In the genomic region with DNA sequence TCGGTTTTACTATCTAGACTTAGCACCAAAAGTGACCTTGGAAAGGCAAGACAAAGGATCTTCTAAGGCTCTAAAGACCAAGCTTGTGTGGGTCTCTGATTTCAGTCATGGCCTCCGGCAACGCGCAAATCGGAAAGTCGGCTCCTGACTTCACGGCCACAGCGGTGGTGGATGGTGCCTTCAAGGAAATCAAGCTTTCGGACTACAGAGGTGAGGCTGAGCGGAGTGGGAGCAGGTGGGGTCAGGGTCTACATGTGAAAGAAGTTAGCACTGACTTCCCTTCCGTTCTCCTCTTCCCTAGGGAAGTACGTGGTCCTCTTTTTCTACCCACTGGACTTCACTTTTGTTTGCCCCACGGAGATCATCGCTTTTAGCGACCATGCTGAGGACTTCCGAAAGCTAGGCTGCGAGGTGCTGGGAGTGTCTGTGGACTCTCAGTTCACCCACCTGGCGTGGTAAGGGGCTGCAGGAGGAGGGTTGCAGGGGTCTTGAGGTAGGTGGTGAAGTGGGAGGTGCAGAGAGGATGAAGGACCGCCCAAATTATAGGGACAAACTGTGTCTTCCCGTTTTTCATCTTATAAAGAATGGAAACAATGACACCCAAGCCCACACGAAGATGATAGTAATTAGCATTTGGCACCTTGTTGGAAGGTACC, we compare ENCODE assay signal across 8 mouse cellular contexts. TPM values are rescaled to one million over a fixed set of nuclear protein-coding genes. Genes with fewer than 3 reads are reported as not detected.
DNase-seq lines count a peak whose midpoint lies in the region; ATAC-seq and TF ChIP-seq lines count a peak whose summit lies in the region.

No protein-coding gene starts in this region.

- H3K4me3 ChIP-seq in lung, adult 2 months (replicated peaks; ENCODE audit: extremely low read depth, low read depth, low read length) = peak overlapping the region; percentile 90
- H3K4me3 ChIP-seq in cortical plate, adult 2 months (ENCODE audit: insufficient read depth, low read length) = peak overlapping the region; percentile 72
- H3K4me3 ChIP-seq in hindbrain, embryonic 13.5 days = peak overlapping the region; percentile 74
- peak overlapping the region; percentile 71 for H3K4me3 ChIP-seq in midbrain, embryonic 11.5 days (ENCODE audit: low read depth, low read length)

- peaks cover 41% of the 10 kb centered on the region for H3K36me3 ChIP-seq in hindbrain, embryonic 13.5 days
- 0 out of 2 replicates have a peak, but pooled peaks cover 3% of the 10 kb centered on the region for H3K36me3 ChIP-seq in midbrain, embryonic 11.5 days (ENCODE audit: control insufficient read depth, insufficient read depth, low read length)

- no peak for ATAC-seq in hindbrain, embryonic 13.5 days (ENCODE audit: low FRiP score)
- ATAC-seq in midbrain, embryonic 11.5 days (ENCODE audit: low FRiP score) = no peak

- no peak for TF ChIP-seq POLR2A in lung, adult 2 months (IDR thresholded peaks at IDR 0.05; ENCODE audit: borderline replicate concordance, extremely low read depth, low read depth, low read length)
- no peak for TF ChIP-seq POLR2A in cortical plate, adult 2 months (IDR thresholded peaks at IDR 0.05; ENCODE audit: extremely low read depth, insufficient read depth, low read length)

- H3K9ac ChIP-seq in hindbrain, embryonic 13.5 days = peak overlapping the region; percentile 90
- peak overlapping the region; percentile 99 for H3K9ac ChIP-seq in midbrain, embryonic 11.5 days (ENCODE audit: low read length)

- DNase-seq in lung, adult 2 months = no peak
- DNase-seq in lung, postnatal 10 days = no peak
- no peak for DNase-seq in midbrain, embryonic 11.5 days (ENCODE audit: low spot score, missing footprints)
- no peak for DNase-seq in right cerebral cortex, postnatal 10 days (ENCODE audit: low spot score in 2 of 2)
- no peak for DNase-seq in gastrocnemius, adult 18-20 months (ENCODE audit: low spot score)
- DNase-seq in c-Kit-positive CD71-positive TER-119-positive erythroid progenitor cells, embryonic 14.5 days (ENCODE audit: low spot score) = no peak

- no peaks in the 10 kb centered on the region for H3K9me3 ChIP-seq in hindbrain, embryonic 13.5 days
- no peaks in the 10 kb centered on the region for H3K9me3 ChIP-seq in midbrain, embryonic 11.5 days (ENCODE audit: control insufficient read depth, low read length)

- H3K27me3 ChIP-seq in hindbrain, embryonic 13.5 days = no peaks in the 10 kb centered on the region
- H3K27me3 ChIP-seq in midbrain, embryonic 11.5 days (ENCODE audit: control insufficient read depth, insufficient read depth, low read length) = no peaks in the 10 kb centered on the region

- H3K4me1 ChIP-seq in lung, adult 2 months (ENCODE audit: control insufficient read depth, insufficient read depth, low read length) = peaks cover 8% of the 10 kb centered on the region
- H3K4me1 ChIP-seq in cortical plate, adult 2 months (ENCODE audit: control insufficient read depth, insufficient read depth, low read length) = peaks cover 6% of the 10 kb centered on the region; the same call in 1 of the 2 replicates
- peaks cover 57% of the 10 kb centered on the region for H3K4me1 ChIP-seq in hindbrain, embryonic 13.5 days (replicated peaks)
- peaks cover 20% of the 10 kb centered on the region for H3K4me1 ChIP-seq in midbrain, embryonic 11.5 days (ENCODE audit: control insufficient read depth, insufficient read depth, low read length)

- no peak for TF ChIP-seq CTCF in lung, adult 2 months (IDR thresholded peaks at IDR 0.05; ENCODE audit: insufficient read depth, low read length)
- no peak for TF ChIP-seq CTCF in cortical plate, adult 2 months (IDR thresholded peaks at IDR 0.05; ENCODE audit: extremely low read depth, insufficient read depth, low read length)

- peak overlapping the region; percentile 98 for H3K4me2 ChIP-seq in hindbrain, embryonic 13.5 days
- H3K4me2 ChIP-seq in midbrain, embryonic 11.5 days = peak overlapping the region; percentile 85

- 6% methylated on average over 21 of the region's 21 CpGs for WGBS in lung, adult 2 months
- WGBS in hindbrain, embryonic 13.5 days = 8% methylated on average over 21 of the region's 21 CpGs
- WGBS in midbrain, embryonic 11.5 days = 11% methylated on average over 21 of the region's 21 CpGs

- peak overlapping the region; percentile 9; the same call in 1 of the 2 replicates for H3K27ac ChIP-seq in cortical plate, adult 2 months (ENCODE audit: insufficient read depth, low read length)
- peak overlapping the region; percentile 91 for H3K27ac ChIP-seq in hindbrain, embryonic 13.5 days
- peak overlapping the region; percentile 57 for H3K27ac ChIP-seq in midbrain, embryonic 11.5 days (ENCODE audit: low read depth, low read length)

RNA-seq across cellular contexts. Expression of a gene that starts 0.7 kb away (rescaled TPM):
- 27.4 and 30.4 TPM in 2 replicates for polyA plus RNA-seq in lung, adult 2 months (2012; rRNA removed)
- polyA plus RNA-seq in cortical plate, adult 2 months (2012; rRNA removed) = 37.3 and 37.7 TPM in 2 replicates
- polyA plus RNA-seq in hindbrain, embryonic 13.5 days (2015; fragmentation: Nextera tagmentation; extraction: Ambion mirVana) = 61.4 and 62.1 TPM in 2 replicates
- polyA plus RNA-seq in midbrain, embryonic 11.5 days (2014; fragmentation: Nextera tagmentation; extraction: Ambion mirVana) = 113 and 121 TPM in 2 replicates
- 10 to 100 TPM; 21.1 to 21.7 TPM for total RNA-seq in gastrocnemius, adult 18-20 months (2021)

RNA-seq across cellular contexts. Expression of a gene that starts 0.9 kb away (rescaled TPM):
- 93.2 and 117 TPM in 2 replicates for polyA plus RNA-seq in lung, adult 2 months (2012; rRNA removed)
- 287 TPM in 2 replicates for polyA plus RNA-seq in cortical plate, adult 2 months (2012; rRNA removed)
- polyA plus RNA-seq in hindbrain, embryonic 13.5 days (2015; fragmentation: Nextera tagmentation; extraction: Ambion mirVana) = 1,362 and 1,388 TPM in 2 replicates
- polyA plus RNA-seq in midbrain, embryonic 11.5 days (2014; fragmentation: Nextera tagmentation; extraction: Ambion mirVana) = 1,298 and 1,349 TPM in 2 replicates
- 100 to 1,000 TPM; 193 to 200 TPM for total RNA-seq in gastrocnemius, adult 18-20 months (2021)

RNA-seq across cellular contexts. Expression of a gene that starts 1.0 kb away (rescaled TPM):
- polyA plus RNA-seq in lung, adult 2 months (2012; rRNA removed) = not detected in 2 replicates
- polyA plus RNA-seq in cortical plate, adult 2 months (2012; rRNA removed) = not detected in 2 replicates
- not detected in 2 replicates for polyA plus RNA-seq in hindbrain, embryonic 13.5 days (2015; fragmentation: Nextera tagmentation; extraction: Ambion mirVana)
- polyA plus RNA-seq in midbrain, embryonic 11.5 days (2014; fragmentation: Nextera tagmentation; extraction: Ambion mirVana) = not detected in 2 replicates
- not detected for total RNA-seq in gastrocnemius, adult 18-20 months (2021)

RNA-seq across cellular contexts. Expression of a gene that starts 8.3 kb away (rescaled TPM):
- polyA plus RNA-seq in lung, adult 2 months (2012; rRNA removed) = 80.8 and 125 TPM in 2 replicates
- 57.5 and 81.7 TPM in 2 replicates for polyA plus RNA-seq in cortical plate, adult 2 months (2012; rRNA removed)
- 5.2 and 5.9 TPM in 2 replicates for polyA plus RNA-seq in hindbrain, embryonic 13.5 days (2015; fragmentation: Nextera tagmentation; extraction: Ambion mirVana)
- 3.4 and 4.5 TPM in 2 replicates for polyA plus RNA-seq in midbrain, embryonic 11.5 days (2014; fragmentation: Nextera tagmentation; extraction: Ambion mirVana)
- 10 to 100 TPM in 1 of 2 experiments, 1 to 10 TPM in 1; 9.4 to 12.5 TPM for total RNA-seq in gastrocnemius, adult 18-20 months (2021)

RNA-seq across cellular contexts. Expression of a gene that starts 20.1 kb away (rescaled TPM):
- polyA plus RNA-seq in lung, adult 2 months (2012; rRNA removed) = 9.5 and 10.5 TPM in 2 replicates
- polyA plus RNA-seq in cortical plate, adult 2 months (2012; rRNA removed) = 15.6 and 19.2 TPM in 2 replicates
- 25.1 and 25.5 TPM in 2 replicates for polyA plus RNA-seq in hindbrain, embryonic 13.5 days (2015; fragmentation: Nextera tagmentation; extraction: Ambion mirVana)
- 11.4 and 11.8 TPM in 2 replicates for polyA plus RNA-seq in midbrain, embryonic 11.5 days (2014; fragmentation: Nextera tagmentation; extraction: Ambion mirVana)
- total RNA-seq in gastrocnemius, adult 18-20 months (2021) = 1 to 10 TPM; 2.1 to 2.7 TPM

Comparison
In these comparisons a context has a peak if more than half of its experiments do, and no peak if none do; other contexts are left out.
1. H3K27ac ChIP-seq: peak in every context shown above with its lines; median percentile 91 in hindbrain, embryonic 13.5 days; 57 in midbrain, embryonic 11.5 days; 9 in cortical plate, adult 2 months.